Mouse (Mus musculus) hindbrain, embryonic 14.5 days (tissue): Measurements from ENCODE around the gene Iqsec3. TPM values are rescaled to one million over a fixed set of nuclear protein-coding genes. Genes with fewer than 3 reads are reported as not detected.

Source experiments
- ATAC-seq: fragments of 200-750 bp; cut with Nextera tagmentation; 2 replicates; pipeline ENCODE4 v1.8.0; 2017; ENCODE audit warnings: moderate number of reproducible peaks, mild to moderate bottlenecking, moderate TSS enrichment, moderate library complexity; ENCODE audit not compliant: low FRiP score
- DNase-seq: peaks from one replicate; pipeline ENCODE4 v3.0.0-alpha.2; 2015; ENCODE audit warnings: low spot score
- H3K27ac ChIP-seq: fragments of 300-500 bp; sonication (generic); 2 replicates; pipeline ENCODE4 v1.5.1; 2014; ENCODE audit warnings: mild to moderate bottlenecking, moderate library complexity
- H3K27me3 ChIP-seq: fragments of 300-500 bp; sonication (generic); 2 replicates; pipeline ENCODE4 v1.6.1; 2014; ENCODE audit warnings: mild to moderate bottlenecking, low read length, mixed read lengths; ENCODE audit not compliant: control insufficient read depth, insufficient read depth
- H3K36me3 ChIP-seq: fragments of 300-500 bp; sonication (generic); replicated peaks from 2 replicates; pipeline ENCODE4 v1.6.1; 2014; ENCODE audit not compliant: control insufficient read depth, insufficient read depth
- H3K4me1 ChIP-seq: fragments of 300-500 bp; sonication (generic); replicated peaks from 2 replicates; pipeline ENCODE4 v1.6.1; 2014; ENCODE audit warnings: antibody characterized with exemption, low read length, mixed read lengths; ENCODE audit not compliant: control insufficient read depth, insufficient read depth
- H3K4me2 ChIP-seq: fragments of 300-500 bp; sonication (generic); replicated peaks from 2 replicates; pipeline ENCODE4 v1.6.1; 2014; ENCODE audit warnings: mild to moderate bottlenecking, moderate library complexity
- H3K4me3 ChIP-seq: fragments of 300-500 bp; sonication (generic); replicated peaks from 2 replicates; pipeline ENCODE4 v1.5.1; 2014; ENCODE audit warnings: mild to moderate bottlenecking, low read length
- H3K9ac ChIP-seq: fragments of 300-500 bp; sonication (generic); 2 replicates; pipeline ENCODE4 v1.6.1; 2014
- H3K9me3 ChIP-seq: fragments of 300-500 bp; sonication (generic); 2 replicates; pipeline ENCODE4 v1.6.1; 2016; ENCODE audit warnings: low read length; ENCODE audit not compliant: control insufficient read depth
- WGBS: fragments of 180-500 bp; shearing (Covaris S2); extraction: QIAGEN DNeasy Blood & Tissue Kit; methylation state at CpG from one replicate; pipeline ENCODE4 v1.1.7; 2014; 5-methylcytosine and 5-hydroxymethylcytosine counted together
- polyA plus RNA-seq: library from polyadenylated mRNA; unstranded; fragments of >200 nt; fragmentation: Nextera tagmentation; extraction: Ambion mirVana; gene quantifications from 2 replicates; pipeline ENCODE4 v1.2.1, GENCODE M21; 2014

Gene Iqsec3
- polyA plus RNA-seq, 1 experiment from 2014 or later: 19.7 TPM

- DNase-seq: no peak
- 56% methylated on average over 6 of the region's 6 CpGs for WGBS
- Histone ChIP-seq H3K9me3 (no peaks in the 10 kb centered on the region), H3K27ac (no peak overlapping the region), H3K27me3 (no peaks in the 10 kb centered on the region), H3K4me2 (no peak overlapping the region), H3K36me3 (no peaks in the 10 kb centered on the region), H3K4me1 (no peaks in the 10 kb centered on the region), H3K9ac (no peak overlapping the region), H3K4me3 (no peak overlapping the region)
- no peak for ATAC-seq
Observed at GRCm38 (mm10) chr6:121357232-121357631, 116.2 kb downstream of the Iqsec3 start.

- Histone ChIP-seq H3K27ac (no peak overlapping the region), H3K4me1 (no peaks in the 10 kb centered on the region), H3K27me3 (no peaks in the 10 kb centered on the region), H3K9ac (no peak overlapping the region), H3K36me3 (no peaks in the 10 kb centered on the region), H3K9me3 (no peaks in the 10 kb centered on the region), H3K4me2 (no peak overlapping the region), H3K4me3 (no peak overlapping the region)
- ATAC-seq: no peak
- DNase-seq: no peak
- 94% methylated on average over 1 of the region's 1 CpGs for WGBS
Observed at GRCm38 (mm10) chr6:121356041-121356440, 117.4 kb downstream of the Iqsec3 start.

DNA sequence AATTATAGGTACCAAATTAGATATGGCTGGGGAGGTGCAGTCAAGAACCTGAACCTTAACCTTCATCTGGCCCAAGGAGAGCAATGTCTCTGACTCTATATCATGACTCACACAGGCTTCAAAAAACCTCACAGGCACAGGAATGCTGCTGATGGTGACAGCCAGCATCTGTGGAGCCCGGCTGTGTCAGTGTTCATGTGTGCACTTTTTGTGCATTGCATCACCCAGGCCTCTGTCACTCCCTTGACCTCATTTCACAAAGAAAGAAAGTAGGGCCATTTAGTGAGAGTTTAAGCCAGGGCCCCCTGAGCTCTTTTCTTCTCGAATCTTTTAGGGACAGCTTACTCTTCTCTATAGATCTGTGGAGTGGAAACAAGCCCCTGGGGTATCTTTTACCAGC is 121.2 kb downstream of the Iqsec3 start:
- DNase-seq: no peak
- Histone ChIP-seq H3K27ac (no peak overlapping the region), H3K9ac (no peak overlapping the region), H3K36me3 (no peaks in the 10 kb centered on the region), H3K27me3 (no peaks in the 10 kb centered on the region), H3K9me3 (no peaks in the 10 kb centered on the region), H3K4me1 (no peaks in the 10 kb centered on the region), H3K4me3 (no peak overlapping the region), H3K4me2 (no peak overlapping the region)
- 23% methylated on average over 2 of the region's 2 CpGs for WGBS
- ATAC-seq: no peak

DNA sequence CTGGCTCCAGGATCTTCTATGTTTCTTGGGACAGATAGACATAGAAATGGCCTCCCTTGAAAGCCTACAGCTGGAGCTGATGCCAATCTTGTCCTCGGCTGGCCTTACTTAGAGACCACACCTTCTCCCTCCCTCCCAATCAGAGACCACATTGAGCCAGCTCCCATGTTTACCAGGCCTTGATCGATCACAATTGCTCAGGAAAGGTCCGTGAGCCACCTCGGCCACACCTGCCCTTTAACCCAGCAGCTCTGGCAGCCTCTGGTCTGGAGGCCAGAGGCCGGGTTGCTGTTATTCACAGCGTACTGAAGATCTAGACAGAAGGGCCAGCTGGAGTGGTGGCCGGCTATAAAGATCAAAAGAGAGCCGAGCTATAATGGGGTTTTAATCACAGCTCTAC is 127.0 kb downstream of the Iqsec3 start:
- no peak overlapping the region for H3K4me2 ChIP-seq
- H3K27me3 ChIP-seq: no peaks in the 10 kb centered on the region
- no peaks in the 10 kb centered on the region for H3K36me3 ChIP-seq
- 0 out of 2 replicates have a peak, but pooled peaks cover 5% of the 10 kb centered on the region for H3K4me1 ChIP-seq
- ATAC-seq: no peak
- WGBS: 50% methylated on average over 8 of the region's 8 CpGs
- no peak overlapping the region for H3K27ac ChIP-seq
- no peak overlapping the region for H3K9ac ChIP-seq
- no peak overlapping the region for H3K4me3 ChIP-seq
- DNase-seq: no peak
- no peaks in the 10 kb centered on the region for H3K9me3 ChIP-seq

GRCm38 (mm10) chr6:121344329-121344728 is 129.1 kb downstream of the Iqsec3 start:
- Histone ChIP-seq H3K9me3 (no peaks in the 10 kb centered on the region), H3K36me3 (no peaks in the 10 kb centered on the region), H3K9ac (no peak overlapping the region), H3K27ac (no peak overlapping the region), H3K27me3 (no peaks in the 10 kb centered on the region), H3K4me2 (no peak overlapping the region), H3K4me3 (no peak overlapping the region), H3K4me1 (0 out of 2 replicates have a peak, but pooled peaks cover 5% of the 10 kb centered on the region)
- DNase-seq (no peak), ATAC-seq (no peak)
- 59% methylated on average over 5 of the region's 5 CpGs for WGBS

- Histone ChIP-seq H3K27me3 (no peaks in the 10 kb centered on the region), H3K36me3 (no peaks in the 10 kb centered on the region)
Observed at GRCm38 (mm10) chr6:121343771-121344123, 129.7 kb downstream of the Iqsec3 start.

DNA sequence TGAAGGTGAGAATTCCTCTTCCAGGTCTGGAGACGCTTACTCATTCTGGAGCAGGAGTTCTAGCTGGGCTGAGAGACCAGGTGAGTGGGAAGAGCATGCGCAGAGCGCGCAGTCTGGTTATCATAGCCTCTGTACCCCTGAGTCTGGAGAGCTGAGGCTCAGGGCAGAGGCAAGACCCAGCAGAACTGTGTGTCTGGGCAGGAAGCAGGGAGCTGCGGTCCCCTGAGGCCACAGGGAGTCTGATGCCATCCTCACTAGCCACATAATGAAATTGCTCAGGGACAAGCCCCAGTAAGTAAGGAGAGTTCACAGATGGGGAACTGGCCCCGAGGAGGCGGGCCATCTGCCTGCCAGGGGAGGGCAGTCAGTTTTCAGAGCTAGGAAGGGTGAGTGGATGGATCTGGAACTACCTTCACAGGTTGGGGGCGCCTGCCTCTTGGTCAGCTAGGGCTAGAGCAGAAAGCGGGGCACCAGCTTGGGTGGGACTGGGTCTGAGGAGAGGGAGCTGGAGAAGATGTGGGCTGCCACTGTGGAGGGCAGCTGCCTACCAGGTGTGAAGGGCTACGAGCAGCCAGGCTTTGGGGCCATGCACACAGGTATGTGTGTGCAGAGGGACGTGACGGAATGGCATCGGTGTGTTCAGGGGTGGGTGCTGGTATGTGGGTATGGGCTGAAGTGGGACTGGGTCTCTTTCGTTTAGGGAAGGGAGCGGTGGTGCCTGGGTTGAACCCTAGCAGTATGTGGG is 130.3 kb downstream of the Iqsec3 start, which contains the start of gene Slc6a12:
TSS of gene Slc6a12 (plus strand) at position 51 of the 745 bp plus-strand sequence.
- DNase-seq (no peak), ATAC-seq (no peak)
- Histone ChIP-seq H3K9ac (no peak within 1 kb of the TSS), H3K9me3 (no peaks in the 10 kb centered on the region), H3K4me2 (no peak within 1 kb of the TSS), H3K4me3 (no peak within 1 kb of the TSS), H3K4me1 (0 out of 2 replicates have a peak, but pooled peaks cover 5% of the 10 kb centered on the region), H3K36me3 (no peaks in the 10 kb centered on the region), H3K27ac (no peak within 1 kb of the TSS), H3K27me3 (no peaks in the 10 kb centered on the region)
- 76% methylated on average over 15 of the region's 15 CpGs for WGBS

More at GRCm38 (mm10) chr6:121343771-121344123, 129.7 kb downstream of the Iqsec3 start:
- 0 out of 2 replicates have a peak, but pooled peaks cover 5% of the 10 kb centered on the region for H3K4me1 ChIP-seq
- ATAC-seq (no peak), DNase-seq (no peak)
- no peak overlapping the region for H3K27ac ChIP-seq
- H3K9me3 ChIP-seq: no peaks in the 10 kb centered on the region
- no peak overlapping the region for H3K4me2 ChIP-seq
- 67% methylated on average over 6 of the region's 6 CpGs for WGBS
- H3K9ac ChIP-seq: no peak overlapping the region
- H3K4me3 ChIP-seq: no peak overlapping the region

GRCm38 (mm10) chr6:121341650-121342049 is 131.8 kb downstream of the Iqsec3 start:
- Histone ChIP-seq H3K36me3 (no peaks in the 10 kb centered on the region), H3K4me2 (no peak overlapping the region), H3K9me3 (no peaks in the 10 kb centered on the region), H3K27me3 (no peaks in the 10 kb centered on the region), H3K9ac (no peak overlapping the region), H3K27ac (no peak overlapping the region), H3K4me1 (0 out of 2 replicates have a peak, but pooled peaks cover 5% of the 10 kb centered on the region), H3K4me3 (no peak overlapping the region)
- no peak for ATAC-seq
- 79% methylated on average over 6 of the region's 6 CpGs for WGBS
- DNase-seq: no peak

GRCm38 (mm10) chr6:121338519-121338896 is 135.0 kb downstream of the Iqsec3 start:
- Histone ChIP-seq H3K4me1 (0 out of 2 replicates have a peak, but pooled peaks cover 5% of the 10 kb centered on the region), H3K4me3 (no peak overlapping the region), H3K9me3 (no peaks in the 10 kb centered on the region), H3K27ac (no peak overlapping the region), H3K4me2 (no peak overlapping the region), H3K27me3 (no peaks in the 10 kb centered on the region), H3K9ac (no peak overlapping the region), H3K36me3 (no peaks in the 10 kb centered on the region)
- no peak for DNase-seq
- 55% methylated on average over 4 of the region's 4 CpGs for WGBS
- ATAC-seq: no peak
